Mouse (Mus musculus) bone marrow, adult 2 months (tissue): ENCODE measurements around the gene Pkn1.

Experiments
- CTCF ChIP-seq: fragments of 200-500 bp; IDR thresholded peaks from 2 replicates; pipeline ENCODE4 v1.5.1; 2011; ENCODE audit warnings: low read length, control low read depth; ENCODE audit not compliant: control insufficient read depth, insufficient read depth
- POLR2A ChIP-seq: fragments of 200-500 bp; IDR thresholded peaks from 2 replicates; pipeline ENCODE4 v1.6.1; 2011; ENCODE audit warnings: low read depth, mild to moderate bottlenecking, control low read depth, low read length, borderline replicate concordance; ENCODE audit not compliant: control insufficient read depth

DNA sequence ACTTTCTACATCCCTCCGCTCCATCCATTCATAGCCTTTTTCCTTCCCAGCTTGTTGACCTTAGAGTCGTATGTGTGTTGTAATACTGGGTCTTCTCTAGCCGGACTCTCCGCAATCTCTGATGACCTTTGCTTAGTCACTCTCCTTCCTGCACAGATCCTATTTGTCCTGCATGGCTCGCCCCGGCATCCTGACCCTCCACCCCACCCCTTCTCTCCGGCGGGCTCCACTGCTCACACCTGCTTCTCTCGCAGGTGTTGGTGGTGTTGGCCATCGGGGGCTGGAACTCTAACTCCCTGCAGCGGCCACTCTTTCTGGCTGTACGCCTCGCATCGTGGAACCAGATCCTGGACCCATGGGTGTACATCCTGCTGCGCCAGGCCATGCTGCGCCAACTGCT is 30.0 kb downstream of the Pkn1 start:
- TF ChIP-seq CTCF (no peak), POLR2A (no peak)
